Mouse (Mus musculus) olfactory bulb, adult 2 months (tissue): ENCODE measurements around the gene Pfdn2. TPM values are rescaled to one million over a fixed set of nuclear protein-coding genes. Genes with fewer than 3 reads are reported as not detected.
A peak's percentile ranks its signal among the peaks of the same experiment; 100 is the strongest.

Source experiments
- H3K27ac ChIP-seq: fragments of 200-500 bp; 2 replicates; pipeline ENCODE4 v1.5.1; 2012; ENCODE audit warnings: low read depth, low read length; ENCODE audit not compliant: insufficient read depth
- H3K4me1 ChIP-seq: fragments of 200-500 bp; 2 replicates; pipeline ENCODE4 v1.6.1; 2012; ENCODE audit warnings: low read length; ENCODE audit not compliant: control insufficient read depth, insufficient read depth
- H3K4me3 ChIP-seq: fragments of 200-500 bp; 2 replicates; pipeline ENCODE4 v1.5.1; 2012; ENCODE audit warnings: mild to moderate bottlenecking, low read depth, low read length, moderate library complexity; ENCODE audit not compliant: insufficient read depth
- CTCF ChIP-seq: fragments of 200-500 bp; IDR thresholded peaks from 2 replicates; pipeline ENCODE4 v1.5.1; 2012; ENCODE audit warnings: low read depth, mild to moderate bottlenecking, low read length, moderate library complexity; ENCODE audit not compliant: insufficient read depth
- POLR2A ChIP-seq: fragments of 200-500 bp; IDR thresholded peaks from 2 replicates; pipeline ENCODE4 v1.6.1; 2012; ENCODE audit warnings: mild to moderate bottlenecking, low read depth, low read length, moderate library complexity; ENCODE audit not compliant: insufficient read depth
- WGBS: fragments of 180-500 bp; shearing (Covaris S2); methylation state at CpG from one replicate; pipeline ENCODE4 v1.1.7; 2018; 5-methylcytosine and 5-hydroxymethylcytosine counted together
- polyA plus RNA-seq: library from polyadenylated mRNA; stranded (reverse); fragments of >200 nt; gene quantifications from 2 replicates; pipeline ENCODE4 v1.2.4, GENCODE M21; 2012; ENCODE audit warnings: low replicate concordance; ENCODE audit not compliant: missing spikeins, insufficient read depth, insufficient read length

Gene Pfdn2
- polyA plus RNA-seq, 1 experiment: not detected

DNA sequence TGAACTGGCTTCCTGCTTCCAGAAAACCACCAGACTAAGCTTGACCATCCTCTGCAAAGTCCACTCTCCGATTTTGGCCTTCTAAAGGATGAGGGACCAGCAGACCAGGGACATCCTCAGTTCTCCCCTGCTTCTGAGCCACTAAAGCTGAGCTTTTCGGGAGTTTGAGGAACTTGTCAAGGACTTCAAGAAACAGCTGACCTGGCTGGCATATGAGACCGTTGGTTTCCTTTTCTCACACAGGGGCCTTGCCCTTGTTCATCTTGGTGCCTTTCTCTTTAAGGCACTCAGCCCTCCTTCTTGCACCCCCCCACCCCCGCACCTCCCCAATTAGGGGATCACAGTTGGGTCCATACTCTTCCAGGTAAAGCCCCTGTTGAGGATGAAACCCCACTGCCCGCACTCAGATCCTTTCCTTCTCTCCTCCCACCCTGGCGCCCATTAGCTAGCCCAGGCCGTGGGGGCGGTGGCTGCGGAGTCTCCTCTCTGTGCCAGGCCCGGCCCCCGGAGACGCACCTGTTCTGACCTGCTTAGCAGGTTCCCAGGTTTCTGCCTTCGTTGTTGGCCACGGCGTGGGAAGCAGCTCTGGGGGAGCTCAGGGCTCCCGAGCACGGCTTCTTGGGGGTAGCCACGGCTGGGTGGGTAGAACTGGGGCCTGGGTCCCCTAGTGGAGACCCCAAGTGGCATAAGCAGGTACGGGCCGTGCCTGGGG, 24.5 kb downstream of the Pfdn2 start, which contains the start of gene Nectin4:
TSS of gene Nectin4 (plus strand) at position 255 of the 712 bp plus-strand sequence.
- H3K4me3 ChIP-seq: no peak within 1 kb of the TSS
- H3K4me1 ChIP-seq: peaks cover 3% of the 10 kb centered on the region
- no peak for TF ChIP-seq POLR2A
- no peak for TF ChIP-seq CTCF
- H3K27ac ChIP-seq: no peak within 1 kb of the TSS
- WGBS: 43% methylated on average over 20 of the region's 20 CpGs

DNA sequence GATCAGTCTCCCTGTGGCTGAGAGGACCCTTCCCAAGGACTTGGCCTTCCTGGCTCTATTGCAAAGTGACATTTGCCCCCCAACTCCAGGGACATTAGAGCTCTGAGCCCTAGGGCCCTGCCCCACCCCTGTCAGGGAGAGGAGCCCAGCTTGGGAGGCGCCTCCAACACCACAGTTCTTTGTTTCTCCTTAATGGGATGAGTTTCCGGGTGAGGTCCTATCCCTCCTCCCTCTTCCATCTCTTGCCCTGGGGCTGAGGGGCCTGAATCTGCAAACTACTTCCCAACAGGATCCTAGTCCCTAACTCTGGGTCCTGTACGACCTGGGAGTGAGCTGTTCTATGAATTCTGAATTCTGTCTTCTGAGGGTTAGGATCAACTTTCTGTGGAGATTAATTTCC, 27.4 kb downstream of the Pfdn2 start:
- 76% methylated on average over 3 of the region's 3 CpGs for WGBS
- Histone ChIP-seq H3K27ac (no peak overlapping the region), H3K4me1 (peaks cover 3% of the 10 kb centered on the region), H3K4me3 (no peak overlapping the region)
- TF ChIP-seq CTCF (no peak), POLR2A (no peak)

DNA sequence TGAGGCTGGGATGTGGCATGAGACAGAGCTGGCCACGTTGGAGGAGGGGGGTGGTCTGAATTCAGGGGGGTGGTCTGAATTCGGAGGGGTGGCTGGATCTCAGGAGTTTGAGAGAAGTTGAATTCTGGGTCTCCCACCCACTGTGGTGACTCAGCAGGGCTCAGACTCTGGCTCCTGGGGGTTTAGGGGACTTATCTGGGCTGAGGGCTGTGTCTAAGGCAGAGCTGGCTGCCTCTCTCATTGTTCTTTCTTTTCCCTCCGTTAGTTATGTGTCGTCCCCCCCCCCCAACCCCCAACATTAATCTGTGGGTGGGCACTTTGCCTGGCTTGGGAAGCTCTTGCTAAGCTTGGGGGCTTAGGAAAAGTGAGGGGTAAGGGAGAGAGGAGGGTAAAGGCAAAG, 28.5 kb downstream of the Pfdn2 start:
- WGBS: 3% methylated on average over 4 of the region's 4 CpGs
- no peak for TF ChIP-seq POLR2A
- Histone ChIP-seq H3K4me3 (no peak overlapping the region), H3K27ac (no peak overlapping the region), H3K4me1 (peaks cover 3% of the 10 kb centered on the region)

DNA sequence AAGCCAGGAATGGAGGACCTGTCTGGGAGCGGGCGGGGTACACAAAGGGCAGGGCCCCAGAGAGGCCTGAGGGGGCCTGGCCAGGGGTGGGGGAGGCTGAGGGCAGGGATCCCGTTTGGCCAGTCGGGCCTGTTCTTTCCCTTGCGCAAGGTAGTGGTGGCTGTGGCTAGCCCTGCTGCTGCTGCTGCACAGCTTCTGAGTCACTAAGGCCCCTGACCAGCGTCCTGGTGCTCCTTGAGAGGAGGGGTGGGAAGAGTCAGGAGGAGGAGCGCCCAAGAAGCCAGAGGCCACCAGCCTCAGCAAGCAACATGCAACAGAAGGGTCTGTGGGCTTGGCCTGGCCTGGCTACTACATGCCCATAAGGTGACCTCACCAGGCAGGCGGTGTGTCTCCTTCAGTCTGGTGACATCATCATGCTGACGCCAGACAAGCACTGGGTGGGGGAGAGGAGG, 30.2 kb downstream of the Pfdn2 start:
- Histone ChIP-seq H3K4me1 (peaks cover 13% of the 10 kb centered on the region), H3K4me3 (no peak overlapping the region), H3K27ac (no peak overlapping the region)
- TF ChIP-seq CTCF (no peak), POLR2A (no peak)
- WGBS: 59% methylated on average over 9 of the region's 9 CpGs

DNA sequence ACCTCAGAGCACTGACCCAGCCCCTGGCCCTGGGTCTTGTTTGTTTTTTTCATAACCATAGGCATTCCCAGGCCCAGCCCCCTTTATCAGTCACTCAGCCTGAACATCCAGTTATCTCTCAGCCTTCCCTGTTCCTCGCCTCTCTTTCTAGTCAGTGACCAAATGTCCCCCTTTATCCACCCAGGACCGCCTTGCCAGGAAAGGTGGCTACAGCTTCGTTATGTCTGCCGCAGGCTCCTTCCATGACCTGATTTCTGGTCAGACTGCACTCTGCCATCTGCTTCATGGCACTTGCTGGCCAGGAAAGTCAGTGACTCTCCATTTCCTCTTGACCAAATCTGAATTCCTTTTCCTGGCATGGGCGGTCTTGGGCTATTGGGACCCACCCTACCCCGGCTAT, 32.8 kb downstream of the Pfdn2 start:
- peaks cover 13% of the 10 kb centered on the region for H3K4me1 ChIP-seq
- 97% methylated on average over 6 of the region's 6 CpGs for WGBS
- no peak for TF ChIP-seq POLR2A
- no peak for TF ChIP-seq CTCF
- H3K4me3 ChIP-seq: no peak overlapping the region
- no peak overlapping the region for H3K27ac ChIP-seq

DNA sequence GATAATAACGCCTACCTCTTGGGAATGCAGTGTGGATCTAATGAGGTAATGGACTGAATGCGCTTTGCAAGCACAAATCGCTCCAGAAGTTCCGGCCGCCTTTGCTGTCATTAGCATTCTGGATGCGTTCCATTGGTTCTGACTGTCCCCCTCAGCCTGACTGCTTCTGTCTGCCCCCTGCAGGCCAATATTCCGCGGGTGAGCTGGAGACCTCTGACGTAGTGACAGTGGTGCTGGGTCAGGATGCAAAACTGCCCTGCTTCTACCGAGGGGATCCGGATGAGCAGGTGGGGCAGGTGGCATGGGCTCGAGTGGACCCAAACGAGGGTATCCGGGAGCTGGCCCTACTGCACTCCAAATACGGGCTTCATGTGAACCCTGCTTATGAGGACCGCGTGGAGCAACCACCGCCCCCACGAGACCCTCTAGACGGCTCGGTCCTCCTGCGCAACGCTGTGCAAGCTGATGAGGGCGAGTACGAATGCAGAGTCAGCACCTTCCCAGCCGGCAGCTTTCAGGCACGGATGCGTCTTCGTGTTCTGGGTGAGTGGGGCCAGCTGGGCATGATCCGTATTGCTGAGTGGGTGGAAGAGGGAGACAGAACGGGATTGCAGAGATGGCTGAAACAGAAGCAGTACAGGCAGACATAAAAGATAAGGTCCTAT, 34.6 kb downstream of the Pfdn2 start:
- Histone ChIP-seq H3K27ac (no peak overlapping the region), H3K4me3 (peak overlapping the region; percentile 44), H3K4me1 (peaks cover 9% of the 10 kb centered on the region)
- WGBS: 5% methylated on average over 31 of the region's 31 CpGs
- TF ChIP-seq CTCF (peak; percentile 55), POLR2A (no peak)

DNA sequence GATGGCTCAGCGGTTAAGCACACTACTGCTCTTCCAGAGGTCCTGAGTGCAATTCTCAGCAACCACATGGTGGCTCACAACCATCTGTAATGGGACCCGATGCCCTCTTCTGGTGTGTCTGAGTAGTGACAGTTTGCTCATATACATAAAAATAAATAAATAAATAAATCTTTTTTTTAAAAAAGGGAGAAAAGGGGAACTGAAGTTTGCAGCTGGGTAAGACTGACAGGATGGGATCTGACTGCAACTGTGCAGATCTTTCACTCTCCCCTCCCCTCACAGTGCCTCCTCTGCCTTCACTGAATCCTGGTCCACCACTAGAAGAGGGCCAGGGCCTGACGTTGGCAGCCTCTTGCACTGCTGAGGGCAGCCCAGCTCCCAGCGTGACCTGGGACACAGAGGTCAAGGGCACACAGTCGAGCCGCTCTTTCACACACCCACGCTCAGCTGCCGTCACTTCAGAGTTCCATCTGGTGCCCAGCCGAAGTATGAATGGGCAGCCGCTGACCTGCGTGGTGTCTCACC, 36.7 kb downstream of the Pfdn2 start:
- Histone ChIP-seq H3K4me3 (no peak overlapping the region), H3K4me1 (peaks cover 9% of the 10 kb centered on the region), H3K27ac (no peak overlapping the region)
- TF ChIP-seq POLR2A (no peak), CTCF (no peak)
- WGBS: 91% methylated on average over 11 of the region's 11 CpGs

DNA sequence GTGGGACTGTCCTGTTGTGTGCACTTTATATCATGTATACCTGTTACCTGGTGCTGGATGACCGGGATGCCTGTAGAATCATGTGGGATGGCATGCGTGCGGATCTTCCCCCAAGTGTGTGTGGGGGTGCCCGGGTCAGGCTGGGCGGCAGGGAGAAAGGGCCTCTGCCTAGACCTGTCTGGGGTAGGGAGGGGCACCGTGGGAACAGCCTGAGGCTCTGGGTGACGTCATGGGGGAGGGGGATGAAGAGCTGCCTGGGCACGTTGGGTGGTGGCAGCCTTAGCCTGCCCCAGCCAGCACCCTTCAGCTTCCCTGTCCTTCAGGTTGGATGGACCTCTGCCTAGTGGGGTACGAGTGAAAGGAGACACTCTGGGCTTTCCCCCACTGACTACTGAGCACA, 38.9 kb downstream of the Pfdn2 start:
- H3K4me3 ChIP-seq: no peak overlapping the region
- WGBS: 67% methylated on average over 9 of the region's 9 CpGs
- no peak overlapping the region for H3K27ac ChIP-seq
- peaks cover 9% of the 10 kb centered on the region for H3K4me1 ChIP-seq
- TF ChIP-seq CTCF: no peak
- no peak for TF ChIP-seq POLR2A

DNA sequence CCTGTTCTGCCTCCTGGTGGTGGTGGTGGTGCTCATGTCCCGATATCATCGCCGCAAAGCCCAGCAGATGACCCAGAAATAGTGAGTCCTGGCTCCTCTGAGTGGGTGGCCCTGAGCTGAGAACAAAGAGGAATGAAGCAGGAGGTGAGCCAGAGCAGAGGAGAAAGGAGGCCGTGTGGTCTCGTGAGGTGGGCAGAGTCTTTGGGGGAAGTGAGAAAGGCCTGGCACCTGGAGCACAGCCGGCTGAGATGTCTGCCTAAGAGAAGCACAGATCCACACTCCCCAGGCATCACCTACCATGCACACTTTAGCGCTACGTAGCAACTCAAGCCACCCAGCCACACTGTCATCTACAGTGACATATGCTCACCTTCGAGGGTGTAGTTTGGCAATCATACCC, 39.7 kb downstream of the Pfdn2 start:
- Histone ChIP-seq H3K4me1 (peaks cover 4% of the 10 kb centered on the region), H3K27ac (no peak overlapping the region), H3K4me3 (no peak overlapping the region)
- TF ChIP-seq CTCF: no peak
- TF ChIP-seq POLR2A: no peak
- WGBS: 76% methylated on average over 9 of the region's 9 CpGs
